Mouse (Mus musculus): Measurements from ENCODE around the gene Lrch1. TPM values are rescaled to one million over a fixed set of nuclear protein-coding genes. Genes with fewer than 3 reads are reported as not detected.

The Lrch1 gene
- polyA plus RNA-seq, 1 experiment from 2014 or later, result 16.0 TPM

GRCm38 (mm10) chr14:74922039-74922736 lies 25.5 kb downstream of the Lrch1 start:
- Histone ChIP-seq H3K9me3 (ENCODE audit: control insufficient read depth, low read depth, low read length) (no peaks in the 10 kb centered on the region), H3K4me2 (replicated peaks; ENCODE audit: low read depth, low read length) (no peak overlapping the region), H3K4me1 (ENCODE audit: control insufficient read depth, insufficient read depth, low read length) (peaks cover 24% of the 10 kb centered on the region), H3K27ac (ENCODE audit: low read length) (no peak overlapping the region), H3K4me3 (ENCODE audit: low read depth, low read length) (no peak overlapping the region), H3K36me3 (ENCODE audit: control insufficient read depth, insufficient read depth, low read length) (no peaks in the 10 kb centered on the region; the same call in 1 of the 2 replicates), H3K27me3 (ENCODE audit: control insufficient read depth, insufficient read depth, low read length) (no peaks in the 10 kb centered on the region), H3K9ac (replicated peaks; ENCODE audit: low read depth, low read length) (no peak overlapping the region)
- WGBS, result 42% methylated on average over 12 of the region's 12 CpGs
- ATAC-seq (ENCODE audit: insufficient number of reproducible peaks, insufficient read depth, low FRiP score, low read depth), result no peak

- Histone ChIP-seq H3K4me1 (ENCODE audit: control insufficient read depth, insufficient read depth, low read length) (peaks cover 25% of the 10 kb centered on the region), H3K9ac (replicated peaks; ENCODE audit: low read depth, low read length) (no peak overlapping the region), H3K4me2 (replicated peaks; ENCODE audit: low read depth, low read length) (no peak overlapping the region), H3K27ac (ENCODE audit: low read length) (no peak overlapping the region), H3K9me3 (ENCODE audit: control insufficient read depth, low read depth, low read length) (no peaks in the 10 kb centered on the region), H3K27me3 (ENCODE audit: control insufficient read depth, insufficient read depth, low read length) (no peaks in the 10 kb centered on the region), H3K4me3 (ENCODE audit: low read depth, low read length) (no peak overlapping the region), H3K36me3 (ENCODE audit: control insufficient read depth, insufficient read depth, low read length) (no peaks in the 10 kb centered on the region; the same call in 1 of the 2 replicates)
- ATAC-seq (ENCODE audit: insufficient number of reproducible peaks, insufficient read depth, low FRiP score, low read depth), result no peak
- WGBS, result 81% methylated on average over 9 of the region's 9 CpGs
Observed at GRCm38 (mm10) chr14:74921471-74921870, 26.2 kb downstream of the Lrch1 start.

- peaks cover 30% of the 10 kb centered on the region for H3K4me1 ChIP-seq (ENCODE audit: control insufficient read depth, insufficient read depth, low read length)
Observed at GRCm38 (mm10) chr14:74919132-74919531, 28.5 kb downstream of the Lrch1 start.

GRCm38 (mm10) chr14:74918521-74919103 lies 29.1 kb downstream of the Lrch1 start:
- H3K9ac ChIP-seq (replicated peaks; ENCODE audit: low read depth, low read length), result no peak overlapping the region
- no peaks in the 10 kb centered on the region for H3K27me3 ChIP-seq (ENCODE audit: control insufficient read depth, insufficient read depth, low read length)
- H3K4me2 ChIP-seq (replicated peaks; ENCODE audit: low read depth, low read length), result no peak overlapping the region
- no peak overlapping the region for H3K27ac ChIP-seq (ENCODE audit: low read length)
- H3K4me1 ChIP-seq (ENCODE audit: control insufficient read depth, insufficient read depth, low read length), result peaks cover 33% of the 10 kb centered on the region
- WGBS, result 82% methylated on average over 5 of the region's 5 CpGs
- no peaks in the 10 kb centered on the region for H3K36me3 ChIP-seq (ENCODE audit: control insufficient read depth, insufficient read depth, low read length)
- ATAC-seq (ENCODE audit: insufficient number of reproducible peaks, insufficient read depth, low FRiP score, low read depth), result no peak
- H3K9me3 ChIP-seq (ENCODE audit: control insufficient read depth, low read depth, low read length), result no peaks in the 10 kb centered on the region
- no peak overlapping the region for H3K4me3 ChIP-seq (ENCODE audit: low read depth, low read length)

More at GRCm38 (mm10) chr14:74919132-74919531, 28.5 kb downstream of the Lrch1 start:
- Histone ChIP-seq H3K4me3 (ENCODE audit: low read depth, low read length) (no peak overlapping the region), H3K9ac (replicated peaks; ENCODE audit: low read depth, low read length) (no peak overlapping the region), H3K4me2 (replicated peaks; ENCODE audit: low read depth, low read length) (no peak overlapping the region), H3K27ac (ENCODE audit: low read length) (no peak overlapping the region), H3K27me3 (ENCODE audit: control insufficient read depth, insufficient read depth, low read length) (no peaks in the 10 kb centered on the region), H3K9me3 (ENCODE audit: control insufficient read depth, low read depth, low read length) (no peaks in the 10 kb centered on the region), H3K36me3 (ENCODE audit: control insufficient read depth, insufficient read depth, low read length) (no peaks in the 10 kb centered on the region)
- WGBS, result 80% methylated on average over 7 of the region's 7 CpGs
- ATAC-seq (ENCODE audit: insufficient number of reproducible peaks, insufficient read depth, low FRiP score, low read depth), result no peak

GRCm38 (mm10) chr14:74917504-74918124 lies 30.1 kb downstream of the Lrch1 start:
- no peak overlapping the region for H3K4me3 ChIP-seq (ENCODE audit: low read depth, low read length)
- ATAC-seq (ENCODE audit: insufficient number of reproducible peaks, insufficient read depth, low FRiP score, low read depth), result no peak
- H3K9ac ChIP-seq (replicated peaks; ENCODE audit: low read depth, low read length), result no peak overlapping the region
- peaks cover 35% of the 10 kb centered on the region for H3K4me1 ChIP-seq (ENCODE audit: control insufficient read depth, insufficient read depth, low read length)
- no peaks in the 10 kb centered on the region for H3K36me3 ChIP-seq (ENCODE audit: control insufficient read depth, insufficient read depth, low read length)
- H3K9me3 ChIP-seq (ENCODE audit: control insufficient read depth, low read depth, low read length), result no peaks in the 10 kb centered on the region
- H3K4me2 ChIP-seq (replicated peaks; ENCODE audit: low read depth, low read length), result no peak overlapping the region
- no peak overlapping the region for H3K27ac ChIP-seq (ENCODE audit: low read length)
- 81% methylated on average over 5 of the region's 5 CpGs for WGBS
- H3K27me3 ChIP-seq (ENCODE audit: control insufficient read depth, insufficient read depth, low read length), result no peaks in the 10 kb centered on the region

- no peak overlapping the region for H3K9ac ChIP-seq (replicated peaks; ENCODE audit: low read depth, low read length)
- ATAC-seq (ENCODE audit: insufficient number of reproducible peaks, insufficient read depth, low FRiP score, low read depth), result no peak
- H3K4me3 ChIP-seq (ENCODE audit: low read depth, low read length), result no peak overlapping the region
- H3K4me2 ChIP-seq (replicated peaks; ENCODE audit: low read depth, low read length), result no peak overlapping the region
- peak overlapping the region; percentile 52; the same call in 1 of the 2 replicates for H3K27ac ChIP-seq (ENCODE audit: low read length)
- no peaks in the 10 kb centered on the region for H3K36me3 ChIP-seq (ENCODE audit: control insufficient read depth, insufficient read depth, low read length)
- 60% methylated on average over 4 of the region's 4 CpGs for WGBS
- H3K4me1 ChIP-seq (ENCODE audit: control insufficient read depth, insufficient read depth, low read length), result peaks cover 28% of the 10 kb centered on the region
- no peaks in the 10 kb centered on the region for H3K9me3 ChIP-seq (ENCODE audit: control insufficient read depth, low read depth, low read length)
- H3K27me3 ChIP-seq (ENCODE audit: control insufficient read depth, insufficient read depth, low read length), result no peaks in the 10 kb centered on the region
Observed at GRCm38 (mm10) chr14:74916691-74917090, 31.0 kb downstream of the Lrch1 start.

GRCm38 (mm10) chr14:74916075-74916474 lies 31.6 kb downstream of the Lrch1 start:
- Histone ChIP-seq H3K4me1 (ENCODE audit: control insufficient read depth, insufficient read depth, low read length) (peaks cover 28% of the 10 kb centered on the region), H3K4me2 (replicated peaks; ENCODE audit: low read depth, low read length) (no peak overlapping the region), H3K9ac (replicated peaks; ENCODE audit: low read depth, low read length) (no peak overlapping the region), H3K4me3 (ENCODE audit: low read depth, low read length) (no peak overlapping the region), H3K27me3 (ENCODE audit: control insufficient read depth, insufficient read depth, low read length) (no peaks in the 10 kb centered on the region), H3K36me3 (ENCODE audit: control insufficient read depth, insufficient read depth, low read length) (no peaks in the 10 kb centered on the region), H3K9me3 (ENCODE audit: control insufficient read depth, low read depth, low read length) (no peaks in the 10 kb centered on the region), H3K27ac (ENCODE audit: low read length) (peak overlapping the region; percentile 52)
- WGBS, result 61% methylated on average over 8 of the region's 8 CpGs
- no peak for ATAC-seq (ENCODE audit: insufficient number of reproducible peaks, insufficient read depth, low FRiP score, low read depth)

GRCm38 (mm10) chr14:74915658-74916057 lies 32.0 kb downstream of the Lrch1 start:
- H3K4me3 ChIP-seq (ENCODE audit: low read depth, low read length), result no peak overlapping the region
- no peaks in the 10 kb centered on the region for H3K36me3 ChIP-seq (ENCODE audit: control insufficient read depth, insufficient read depth, low read length)
- ATAC-seq (ENCODE audit: insufficient number of reproducible peaks, insufficient read depth, low FRiP score, low read depth), result peak; percentile 62; the same call in 1 of the 2 replicates
- peaks cover 28% of the 10 kb centered on the region for H3K4me1 ChIP-seq (ENCODE audit: control insufficient read depth, insufficient read depth, low read length)
- H3K4me2 ChIP-seq (replicated peaks; ENCODE audit: low read depth, low read length), result no peak overlapping the region
- no peaks in the 10 kb centered on the region for H3K27me3 ChIP-seq (ENCODE audit: control insufficient read depth, insufficient read depth, low read length)
- H3K27ac ChIP-seq (ENCODE audit: low read length), result peak overlapping the region; percentile 52; the same call in 1 of the 2 replicates
- H3K9me3 ChIP-seq (ENCODE audit: control insufficient read depth, low read depth, low read length), result no peaks in the 10 kb centered on the region
- H3K9ac ChIP-seq (replicated peaks; ENCODE audit: low read depth, low read length), result no peak overlapping the region
- 54% methylated on average over 2 of the region's 2 CpGs for WGBS
